Mouse (Mus musculus): ENCODE data around the gene Irf3. TPM values are rescaled to one million over a fixed set of nuclear protein-coding genes. Genes with fewer than 3 reads are reported as not detected.

Gene Irf3
- polyA plus RNA-seq, 1 experiment from 2014 or later = 71.2 TPM

GRCm38 (mm10) chr7:45000539-45001114, 3.2 kb downstream of the Irf3 start:
- 91% methylated on average over 21 of the region's 21 CpGs for WGBS
- no peaks in the 10 kb centered on the region for H3K9me3 ChIP-seq (replicated peaks)
- H3K4me1 ChIP-seq = peaks cover 38% of the 10 kb centered on the region
- H3K36me3 ChIP-seq = peaks cover 74% of the 10 kb centered on the region
- no peaks in the 10 kb centered on the region for H3K27me3 ChIP-seq (ENCODE audit: low read depth, poor library complexity, severe bottlenecking)
- no peak overlapping the region for H3K27ac ChIP-seq (replicated peaks)
- 0 out of 2 replicates have a peak overlapping the region, but pooled peaks have one; percentile 0 for H3K4me3 ChIP-seq
- DNase-seq (ENCODE audit: low spot score) = no peak

GRCm38 (mm10) chr7:45002440-45002839, 5.0 kb downstream of the Irf3 start:
- Histone ChIP-seq H3K27ac (replicated peaks) (no peak overlapping the region), H3K9me3 (replicated peaks) (no peaks in the 10 kb centered on the region), H3K36me3 (peaks cover 83% of the 10 kb centered on the region), H3K27me3 (ENCODE audit: low read depth, poor library complexity, severe bottlenecking) (no peaks in the 10 kb centered on the region), H3K4me3 (peak overlapping the region; percentile 22; the same call in 1 of the 2 replicates), H3K4me1 (peaks cover 24% of the 10 kb centered on the region)
- no peak for DNase-seq (ENCODE audit: low spot score)
- WGBS = 94% methylated on average over 7 of the region's 7 CpGs

- no peak overlapping the region for H3K27ac ChIP-seq (replicated peaks)
- no peaks in the 10 kb centered on the region for H3K9me3 ChIP-seq (replicated peaks)
- 84% methylated on average over 3 of the region's 3 CpGs for WGBS
- H3K4me1 ChIP-seq = peaks cover 6% of the 10 kb centered on the region
- no peaks in the 10 kb centered on the region for H3K27me3 ChIP-seq (ENCODE audit: low read depth, poor library complexity, severe bottlenecking)
- H3K36me3 ChIP-seq = peaks cover 100% of the 10 kb centered on the region
- no peak for DNase-seq (ENCODE audit: low spot score)
- no peak overlapping the region for H3K4me3 ChIP-seq
These were observed 7.1 kb downstream of the Irf3 start for GRCm38 (mm10) chr7:45004546-45004945.

GRCm38 (mm10) chr7:45005321-45005992, 8.0 kb downstream of the Irf3 start:
- WGBS = 98% methylated on average over 6 of the region's 6 CpGs
- Histone ChIP-seq H3K36me3 (peaks cover 100% of the 10 kb centered on the region), H3K9me3 (replicated peaks) (no peaks in the 10 kb centered on the region), H3K4me3 (peak overlapping the region; percentile 5; the same call in 1 of the 2 replicates), H3K27me3 (ENCODE audit: low read depth, poor library complexity, severe bottlenecking) (no peaks in the 10 kb centered on the region), H3K27ac (replicated peaks) (no peak overlapping the region), H3K4me1 (no peaks in the 10 kb centered on the region)
- no peak for DNase-seq (ENCODE audit: low spot score)

- no peaks in the 10 kb centered on the region for H3K9me3 ChIP-seq (replicated peaks)
- WGBS = 96% methylated on average over 12 of the region's 12 CpGs
- H3K4me3 ChIP-seq = no peak overlapping the region
- no peak overlapping the region for H3K27ac ChIP-seq (replicated peaks)
- no peaks in the 10 kb centered on the region for H3K4me1 ChIP-seq
- peaks cover 100% of the 10 kb centered on the region for H3K36me3 ChIP-seq
- DNase-seq (ENCODE audit: low spot score) = no peak
- no peaks in the 10 kb centered on the region for H3K27me3 ChIP-seq (ENCODE audit: low read depth, poor library complexity, severe bottlenecking)
These were observed 9.1 kb downstream of the Irf3 start for GRCm38 (mm10) chr7:45006503-45006902.

GRCm38 (mm10) chr7:45007141-45007540, 9.7 kb downstream of the Irf3 start:
- no peak overlapping the region for H3K27ac ChIP-seq (replicated peaks)
- H3K4me1 ChIP-seq = no peaks in the 10 kb centered on the region
- H3K4me3 ChIP-seq = peak overlapping the region; percentile 19; the same call in 1 of the 2 replicates
- peaks cover 100% of the 10 kb centered on the region for H3K36me3 ChIP-seq
- no peak for DNase-seq (ENCODE audit: low spot score)
- 95% methylated on average over 29 of the region's 29 CpGs for WGBS
- H3K27me3 ChIP-seq (ENCODE audit: low read depth, poor library complexity, severe bottlenecking) = no peaks in the 10 kb centered on the region
- no peaks in the 10 kb centered on the region for H3K9me3 ChIP-seq (replicated peaks)

GRCm38 (mm10) chr7:45007846-45008245, 10.4 kb downstream of the Irf3 start:
- no peaks in the 10 kb centered on the region for H3K9me3 ChIP-seq (replicated peaks)
- 94% methylated on average over 30 of the region's 30 CpGs for WGBS
- peaks cover 100% of the 10 kb centered on the region for H3K36me3 ChIP-seq
- no peaks in the 10 kb centered on the region for H3K27me3 ChIP-seq (ENCODE audit: low read depth, poor library complexity, severe bottlenecking)
- DNase-seq (ENCODE audit: low spot score) = no peak
- peak overlapping the region; percentile 18; the same call in 1 of the 2 replicates for H3K4me3 ChIP-seq
- no peaks in the 10 kb centered on the region for H3K4me1 ChIP-seq
- H3K27ac ChIP-seq (replicated peaks) = no peak overlapping the region

- Histone ChIP-seq H3K27ac (replicated peaks) (no peak overlapping the region), H3K27me3 (ENCODE audit: low read depth, poor library complexity, severe bottlenecking) (no peaks in the 10 kb centered on the region), H3K9me3 (replicated peaks) (no peaks in the 10 kb centered on the region), H3K4me3 (peak overlapping the region; percentile 18; the same call in 1 of the 2 replicates), H3K4me1 (no peaks in the 10 kb centered on the region), H3K36me3 (peaks cover 100% of the 10 kb centered on the region)
- no peak for DNase-seq (ENCODE audit: low spot score)
- 96% methylated on average over 19 of the region's 19 CpGs for WGBS
These were observed 11.0 kb downstream of the Irf3 start for GRCm38 (mm10) chr7:45008411-45008810.

- no peak for DNase-seq (ENCODE audit: low spot score)
- H3K27ac ChIP-seq (replicated peaks) = no peak overlapping the region
- peaks cover 71% of the 10 kb centered on the region for H3K36me3 ChIP-seq
- H3K4me1 ChIP-seq = peaks cover 22% of the 10 kb centered on the region
- H3K4me3 ChIP-seq = no peak overlapping the region
- 95% methylated on average over 6 of the region's 6 CpGs for WGBS
- H3K27me3 ChIP-seq (ENCODE audit: low read depth, poor library complexity, severe bottlenecking) = no peaks in the 10 kb centered on the region
- H3K9me3 ChIP-seq (replicated peaks) = no peaks in the 10 kb centered on the region
These were observed 14.6 kb downstream of the Irf3 start for GRCm38 (mm10) chr7:45012011-45012410.

GRCm38 (mm10) chr7:45012824-45013223, 15.4 kb downstream of the Irf3 start:
- Histone ChIP-seq H3K27ac (replicated peaks) (no peak overlapping the region), H3K4me1 (peaks cover 27% of the 10 kb centered on the region), H3K9me3 (replicated peaks) (no peaks in the 10 kb centered on the region), H3K4me3 (no peak overlapping the region), H3K27me3 (ENCODE audit: low read depth, poor library complexity, severe bottlenecking) (no peaks in the 10 kb centered on the region), H3K36me3 (peaks cover 63% of the 10 kb centered on the region)
- DNase-seq (ENCODE audit: low spot score) = no peak
- 90% methylated on average over 4 of the region's 4 CpGs for WGBS

- Histone ChIP-seq H3K36me3 (peaks cover 55% of the 10 kb centered on the region), H3K9me3 (replicated peaks) (no peaks in the 10 kb centered on the region), H3K27me3 (ENCODE audit: low read depth, poor library complexity, severe bottlenecking) (peaks cover 3% of the 10 kb centered on the region), H3K4me3 (no peak overlapping the region), H3K27ac (replicated peaks) (no peak overlapping the region), H3K4me1 (peaks cover 34% of the 10 kb centered on the region)
- WGBS = 95% methylated on average over 16 of the region's 16 CpGs
- DNase-seq (ENCODE audit: low spot score) = no peak
These were observed 16.1 kb downstream of the Irf3 start for GRCm38 (mm10) chr7:45013366-45014095.

GRCm38 (mm10) chr7:45014096-45014451, 16.6 kb downstream of the Irf3 start:
- H3K4me1 ChIP-seq = peaks cover 40% of the 10 kb centered on the region
- H3K27me3 ChIP-seq (ENCODE audit: low read depth, poor library complexity, severe bottlenecking) = peaks cover 8% of the 10 kb centered on the region
- H3K27ac ChIP-seq (replicated peaks) = no peak overlapping the region
- H3K9me3 ChIP-seq (replicated peaks) = no peaks in the 10 kb centered on the region
- 94% methylated on average over 3 of the region's 3 CpGs for WGBS
- no peak overlapping the region for H3K4me3 ChIP-seq
- peaks cover 50% of the 10 kb centered on the region for H3K36me3 ChIP-seq
- DNase-seq (ENCODE audit: low spot score) = no peak

All from midbrain, embryonic 10.5 days (tissue).